Mouse (Mus musculus): ENCODE measurements around the gene Apbb2.

- TF ChIP-seq CTCF (IDR thresholded peaks at IDR 0.05) (no peak), EP300 (IDR thresholded peaks at IDR 0.05) (no peak)
Measured at GRCm38 (mm10) chr5:66473599-66473998, 145.0 kb downstream of the Apbb2 start.

Data from lung, postnatal 0 days (tissue).